Mouse (Mus musculus) ES-E14 (cell line): ENCODE data around the gene Rps6ka5.

Experiments
- HCFC1 ChIP-seq: IDR thresholded peaks from 2 replicates; pipeline ENCODE4 v1.6.1; 2012; ENCODE audit warnings: low read length, inconsistent platforms, borderline replicate concordance; ENCODE audit not compliant: insufficient read depth
- MAFK ChIP-seq: IDR thresholded peaks from 2 replicates; pipeline ENCODE4 v1.6.1; 2014; ENCODE audit warnings: mild to moderate bottlenecking, low read depth, low read length, inconsistent platforms; ENCODE audit not compliant: insufficient read depth

DNA sequence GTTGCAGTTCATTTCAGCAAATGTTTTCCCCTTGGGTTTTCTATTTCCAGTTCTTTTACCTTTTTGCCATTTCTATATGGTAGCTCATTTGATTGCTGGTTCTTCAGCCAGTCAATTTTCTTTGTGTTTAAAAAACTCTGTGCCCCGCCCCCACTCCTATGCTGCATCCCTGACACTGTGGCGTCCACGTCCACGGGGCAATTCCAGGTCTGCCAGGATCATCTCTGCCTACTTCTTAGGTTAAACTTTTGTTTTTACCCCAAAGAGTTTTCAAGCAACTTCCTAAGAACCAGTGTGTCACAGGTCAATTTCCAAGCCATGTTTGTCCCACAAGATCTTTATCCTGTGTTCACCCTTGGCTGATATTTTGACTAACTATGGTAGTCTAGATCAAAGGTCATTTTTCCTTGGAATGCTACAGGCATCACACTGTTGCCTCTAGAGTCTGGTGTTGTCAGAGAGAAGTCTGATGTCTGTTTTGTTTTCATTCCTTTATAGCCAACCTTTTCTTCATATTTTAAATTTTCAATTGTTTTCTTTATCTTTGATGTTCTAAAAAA lies 12.3 kb upstream of the Rps6ka5 start:
- TF ChIP-seq HCFC1 (no peak), MAFK (no peak)
